Mouse (Mus musculus): ENCODE data around the gene Fbln7. TPM values are rescaled to one million over a fixed set of nuclear protein-coding genes. Genes with fewer than 3 reads are reported as not detected.

Gene Fbln7
- polyA plus RNA-seq, 2 experiments from 2014 or later, result not detected

GRCm38 (mm10) chr2:128875526-128875925, 12.7 kb downstream of the Fbln7 start:
- ATAC-seq, result no peak

DNA sequence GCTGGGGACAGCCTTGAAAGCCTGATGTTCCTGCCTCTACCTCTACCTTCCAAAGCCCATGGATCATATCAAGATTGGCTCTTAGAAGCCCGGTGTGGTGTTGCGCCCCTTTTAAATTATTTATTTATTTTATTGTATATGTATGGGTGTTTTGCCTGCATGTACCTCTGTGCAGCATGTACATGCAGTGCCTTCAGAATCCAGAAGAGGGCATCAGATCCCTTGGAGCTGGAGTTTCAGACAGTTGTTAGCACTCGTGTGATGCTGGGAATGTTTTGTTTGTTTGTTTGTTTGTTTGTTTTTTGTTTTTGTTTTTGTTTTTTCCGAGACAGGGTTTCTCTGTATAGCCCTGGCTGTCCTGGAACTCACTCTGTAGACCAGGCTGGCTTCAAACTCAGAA, 18.5 kb downstream of the Fbln7 start:
- ATAC-seq, result no peak

DNA sequence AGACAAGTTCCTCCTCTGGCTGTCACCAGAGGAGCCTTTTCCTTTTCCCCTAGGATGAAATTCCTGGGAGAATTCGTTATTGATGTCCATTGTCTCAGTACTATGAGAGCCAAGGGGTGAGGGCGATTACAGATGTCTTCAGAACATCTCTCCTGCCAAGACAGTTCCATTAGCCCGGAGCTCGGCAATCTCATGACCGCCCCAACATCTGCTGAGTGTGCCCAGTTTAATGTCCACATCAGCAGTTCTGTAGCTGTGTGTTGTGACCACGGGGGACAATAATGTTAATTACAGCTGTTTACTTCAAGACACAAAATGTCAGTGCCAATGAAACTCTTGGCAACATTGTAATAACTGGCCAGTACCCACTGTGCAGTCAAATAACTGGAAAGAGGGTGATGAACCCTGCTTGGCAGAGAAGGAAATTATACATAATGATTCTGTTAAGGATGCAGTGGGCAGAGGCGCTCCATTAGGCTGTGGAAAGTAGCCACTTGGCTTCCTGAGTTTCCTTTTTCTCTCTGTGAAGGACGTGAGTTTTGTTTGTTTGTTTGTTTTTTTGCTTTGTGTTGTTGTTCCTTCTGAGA, 22.5 kb downstream of the Fbln7 start:
- no peak for ATAC-seq

DNA sequence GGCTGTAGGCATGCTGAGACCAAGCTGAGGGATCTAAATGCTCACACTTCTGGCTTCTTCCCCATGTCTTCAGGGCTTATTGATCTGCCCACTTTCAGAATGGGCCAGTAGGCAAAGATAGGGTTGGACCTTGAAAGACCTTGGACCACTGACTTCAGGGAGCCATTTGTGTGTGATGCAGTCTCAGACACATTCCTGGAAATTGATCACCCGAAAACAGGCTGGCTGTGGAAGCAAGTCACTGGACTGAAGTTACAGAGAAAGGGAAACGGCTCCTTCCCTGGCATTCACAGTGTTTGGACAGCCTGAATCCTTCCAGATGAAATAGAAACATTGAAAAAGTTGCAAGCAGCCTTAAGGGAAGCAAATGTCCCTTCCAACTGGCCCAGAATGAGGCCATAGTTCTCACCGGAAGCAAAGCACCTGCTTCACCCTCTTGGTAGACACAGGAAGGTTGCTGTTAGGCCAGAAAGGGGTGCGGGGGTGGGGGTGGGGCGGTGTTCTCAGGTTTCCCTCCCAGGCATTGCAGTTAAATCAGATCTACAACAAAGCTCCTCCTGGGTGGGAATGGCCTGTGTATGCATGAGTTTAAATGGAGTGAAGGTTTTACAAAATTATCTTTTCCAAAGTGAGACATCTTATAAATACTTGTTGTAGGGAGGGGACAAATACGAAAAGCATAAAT, 25.2 kb downstream of the Fbln7 start:
- no peak for ATAC-seq

GRCm38 (mm10) chr2:128890661-128891335, 28.0 kb downstream of the Fbln7 start:
- ATAC-seq, result no peak

- ATAC-seq, result no peak
Measured at GRCm38 (mm10) chr2:128892180-128892721, 29.5 kb downstream of the Fbln7 start.

- no peak for ATAC-seq
Measured at GRCm38 (mm10) chr2:128902843-128903242, 40.1 kb downstream of the Fbln7 start.

DNA sequence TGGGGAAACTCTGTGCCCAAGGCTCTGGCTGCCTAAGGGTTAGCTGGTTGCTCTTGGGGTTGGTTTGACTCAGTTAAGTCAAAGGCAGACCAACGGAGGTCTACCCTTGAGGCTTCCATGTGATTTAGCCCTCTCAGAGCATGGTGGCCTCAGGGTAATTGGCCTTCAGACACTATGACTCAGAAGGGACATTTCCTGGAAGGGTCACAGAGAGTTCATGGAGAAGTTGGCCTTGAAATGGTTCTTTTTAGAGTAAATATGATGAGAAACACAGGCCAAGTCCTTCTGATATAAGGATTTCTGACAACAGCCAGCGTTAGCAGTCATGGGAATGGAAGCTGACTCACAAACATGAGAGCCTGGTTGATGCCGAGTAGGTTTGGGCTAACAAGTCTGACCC, 40.9 kb downstream of the Fbln7 start:
- ATAC-seq, result no peak

DNA sequence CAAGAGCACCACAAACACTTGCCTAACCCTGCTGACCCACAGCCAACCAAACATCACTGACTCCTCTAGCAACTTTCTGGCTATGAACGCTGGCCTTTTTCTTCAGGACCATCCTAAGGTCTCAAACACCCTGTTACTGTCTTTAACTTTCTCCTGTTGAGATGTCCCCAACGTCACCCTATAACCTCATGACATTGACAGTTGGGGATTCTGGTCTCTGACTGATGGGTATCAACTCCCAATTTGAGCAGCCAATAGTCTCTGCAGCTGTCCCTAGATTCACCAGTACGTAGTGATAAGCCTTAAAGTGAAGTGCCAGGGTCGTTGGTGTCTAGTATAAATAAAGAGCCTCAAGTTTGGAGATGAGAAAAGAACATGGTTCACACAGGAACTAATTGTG, 52.2 kb downstream of the Fbln7 start:
- ATAC-seq, result no peak

- ATAC-seq, result no peak
Measured at GRCm38 (mm10) chr2:128916528-128916927, 53.7 kb downstream of the Fbln7 start.

GRCm38 (mm10) chr2:128924799-128925198, 62.0 kb downstream of the Fbln7 start:
- no peak for ATAC-seq

GRCm38 (mm10) chr2:128928446-128928845, 65.7 kb downstream of the Fbln7 start:
- no peak for ATAC-seq

GRCm38 (mm10) chr2:128930704-128931103, 67.9 kb downstream of the Fbln7 start:
- ATAC-seq, result no peak

GRCm38 (mm10) chr2:128936256-128936655, 73.5 kb downstream of the Fbln7 start:
- ATAC-seq, result no peak

DNA sequence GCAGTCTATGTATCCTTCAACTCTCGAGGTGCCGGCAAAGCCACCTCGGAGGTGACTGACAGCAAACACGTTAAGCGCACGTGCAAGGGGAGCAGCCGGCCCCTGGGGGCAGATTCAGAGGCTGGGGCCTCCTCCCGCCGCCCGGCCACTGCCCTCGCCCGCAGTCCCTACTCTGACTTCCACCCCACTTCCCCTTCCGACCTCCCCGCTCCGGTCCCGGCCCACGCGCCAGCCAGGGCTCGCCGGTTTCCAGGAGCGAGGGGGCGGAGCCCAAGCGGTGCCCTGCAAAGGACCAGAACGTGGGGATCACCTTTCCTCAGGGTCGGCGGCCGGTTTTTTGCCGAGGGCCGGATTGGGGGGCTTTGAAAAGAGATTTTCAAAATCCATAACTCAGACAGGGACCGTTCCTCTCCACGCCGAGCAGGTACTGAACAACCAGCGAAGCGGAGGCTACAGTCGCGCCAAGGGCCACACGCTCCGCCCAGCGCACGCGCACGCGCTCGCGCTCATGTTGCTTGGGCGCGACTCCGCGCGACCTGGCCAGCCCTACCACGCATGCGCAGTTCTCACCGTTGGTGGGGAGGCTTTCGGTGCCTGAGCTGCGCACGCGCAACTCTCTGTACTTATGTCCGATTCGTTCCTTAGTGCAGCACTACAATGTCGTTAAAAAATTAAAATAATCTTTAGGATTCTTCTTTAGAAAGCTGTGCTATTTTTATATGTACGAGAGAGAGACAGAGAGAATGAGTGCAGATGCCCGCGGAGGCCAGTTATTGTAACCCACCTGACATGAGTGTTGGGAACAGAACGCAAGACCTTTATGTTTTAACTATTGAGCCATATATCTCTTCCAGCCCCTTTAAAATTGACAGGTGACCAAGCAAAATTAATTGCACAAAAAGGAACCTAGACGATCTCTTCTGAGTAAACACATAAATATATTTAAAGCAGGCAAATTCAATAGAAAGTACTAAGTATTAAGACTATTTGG, 81.1 kb downstream of the Fbln7 start, which contains the start of gene Zc3h8:
Gene Zc3h8 (minus strand): TSS at position 540 of the 991 bp plus-strand sequence.
- peak; percentile 90 for ATAC-seq

Other genes starting within 250 kb of the Fbln7 start
- gene Anapc1, start 175.6 kb upstream of the Fbln7 start, polyA plus RNA-seq (2017; shearing (Covaris generic)), result 10 to 100 TPM; 44.4 to 57.1 TPM
- gene Mertk, start 164.0 kb upstream of the Fbln7 start, polyA plus RNA-seq (2017; shearing (Covaris generic)), result under 1 TPM; 0.15 to 0.51 TPM
- gene Tmem87b, start 44.9 kb upstream of the Fbln7 start, polyA plus RNA-seq (2017; shearing (Covaris generic)), result 10 to 100 TPM; 18.4 to 22.1 TPM
- 1 to 10 TPM; 6.4 to 8.7 TPM for gene Zc3h8, start 81.1 kb downstream of the Fbln7 start, polyA plus RNA-seq (2017; shearing (Covaris generic))
- 10 to 100 TPM in 1 of 2 experiments, 1 to 10 TPM in 1; 9.6 to 11.9 TPM for gene Zc3h6, start 104.4 kb downstream of the Fbln7 start, polyA plus RNA-seq (2017; shearing (Covaris generic))
- 1 to 10 TPM; 1.7 to 2.2 TPM for gene Gm10762, start 104.7 kb downstream of the Fbln7 start, polyA plus RNA-seq (2017; shearing (Covaris generic))
- gene Vinac1, start 185.2 kb downstream of the Fbln7 start, polyA plus RNA-seq (2017; shearing (Covaris generic)), result not detected
- gene Ttl, start 203.0 kb downstream of the Fbln7 start, polyA plus RNA-seq (2017; shearing (Covaris generic)), result 1 to 10 TPM; 2.2 to 2.4 TPM
- gene Polr1b, start 238.0 kb downstream of the Fbln7 start, polyA plus RNA-seq (2017; shearing (Covaris generic)), result 10 to 100 TPM; 16.3 to 32.3 TPM